Mouse (Mus musculus) stomach, postnatal 0 days (tissue): ENCODE results near the gene Mthfs.
"Not testable (repeated sequence)": the region's sequence is repeated elsewhere in the genome, so short reads cannot be mapped to it uniquely, and the experiment has no call there.

Experiments
- CTCF ChIP-seq: IDR thresholded peaks from 2 replicates; pipeline ENCODE4 v1.5.1; 2016; ENCODE audit warnings: antibody characterized with exemption, low read depth, mild to moderate bottlenecking, moderate library complexity
- EP300 ChIP-seq: optimal IDR thresholded peaks from 2 replicates; pipeline ENCODE3; 2016; ENCODE audit warnings: antibody characterized with exemption

GRCm38 (mm10) chr9:89187006-89187405 is 23.5 kb upstream of the Mthfs start:
- not testable (repeated sequence) for TF ChIP-seq CTCF, EP300
